Mouse (Mus musculus) stomach, adult 2 months (tissue): Measurements from ENCODE around the gene Rprd1b. TPM values are rescaled to one million over a fixed set of nuclear protein-coding genes. Genes with fewer than 3 reads are reported as not detected.

Experiments
- polyA plus RNA-seq: library from polyadenylated mRNA; depleted of rRNA; stranded (reverse); fragments of >200 nt; gene quantifications from 2 replicates; pipeline ENCODE4 v1.2.3, GENCODE M21; 2012; rRNA removed

Rprd1b gene
- 9.0 and 10.0 TPM in 2 replicates for polyA plus RNA-seq

GRCm38 (mm10) chr2:158028354-158028863, at the start of gene Rprd1b, which contains the start of gene Tti1:
Gene Rprd1b (plus strand): TSS chr2:158028497.
Gene Tti1 (minus strand): TSS chr2:158028433.

GRCm38 (mm10) chr2:158146223-158146622, 117.9 kb downstream of the Rprd1b start, which contains the start of gene Tgm2:
Gene Tgm2 (minus strand): TSS chr2:158146436.

Other genes starting within 250 kb of the Rprd1b start
- 0.60 and 2.5 TPM in 2 replicates for gene Vstm2l, start 113.8 kb upstream of the Rprd1b start, polyA plus RNA-seq
- 4.9 and 7.5 TPM in 2 replicates for gene Tti1, start 64 bp upstream of the Rprd1b start, polyA plus RNA-seq
- gene Tgm2, start 117.9 kb downstream of the Rprd1b start, polyA plus RNA-seq: 48.6 and 73.7 TPM in 2 replicates
- gene D630003M21Rik, start 200.7 kb downstream of the Rprd1b start, polyA plus RNA-seq: 1.8 and 2.1 TPM in 2 replicates
- 0.04 and 0.10 TPM in 2 replicates for gene Bpi, start 229.6 kb downstream of the Rprd1b start, polyA plus RNA-seq